ENCODE assay signal across 14 mouse cellular contexts in genomic region chr11:54807669-54808068, GRCm38 (mm10). TPM values are rescaled to one million over a fixed set of nuclear protein-coding genes. Genes with fewer than 3 reads are reported as not detected.
DNase-seq lines count a peak whose midpoint lies in the region; ATAC-seq and TF ChIP-seq lines count a peak whose summit lies in the region.
"Had no signal": no experiment of that assay in that cellular context is flagged by ENCODE, and none has a peak within 500 bp of the region (broad histone marks: within the 10 kb centered on the region; RNA-seq: fewer than 3 reads in every experiment).

No protein-coding gene starts in this region.

- peak; percentile 31 for DNase-seq in lung, postnatal 0 days (ENCODE audit: low spot score)
- no peak for DNase-seq in lung, adult 2 months
- peak; percentile 78 to 84 for DNase-seq in spleen, postnatal 36 days (ENCODE audit: low spot score in 2 of 2)
- DNase-seq in gastrocnemius, adult 18-20 months (ENCODE audit: low spot score), result no peak
- DNase-seq in adrenal gland, postnatal 10 days, result no peak
- DNase-seq in kidney, adult 18-20 months, result no peak
- DNase-seq: adrenal gland, postnatal 36 days; kidney, adult 2 months; layer of hippocampus, postnatal 36 days; lung, embryonic 14.5 days; retina, postnatal 1 day had no signal

- no peak overlapping the region for H3K4me3 ChIP-seq in lung, postnatal 0 days (ENCODE audit: low read depth, low read length)
- H3K4me3 ChIP-seq in lung, adult 2 months (replicated peaks; ENCODE audit: extremely low read depth, low read depth, low read length), result no peak overlapping the region
- peak overlapping the region; percentile 1 for H3K4me3 ChIP-seq in bone marrow, adult 2 months (replicated peaks; ENCODE audit: control insufficient read depth, low read depth, low read length)
- H3K4me3 ChIP-seq: myocyte had no signal

- no peaks in the 10 kb centered on the region for H3K36me3 ChIP-seq in lung, postnatal 0 days (ENCODE audit: insufficient read depth, low read length)

- H3K27me3 ChIP-seq in lung, postnatal 0 days (replicated peaks; ENCODE audit: insufficient read depth, low read length), result no peaks in the 10 kb centered on the region

- 73% methylated on average over 9 of the region's 9 CpGs for WGBS in lung, postnatal 0 days
- 51% methylated on average over 9 of the region's 9 CpGs for WGBS in lung, adult 2 months
- WGBS in bone marrow, adult 2 months, result 4% methylated on average over 9 of the region's 9 CpGs

- no peaks in the 10 kb centered on the region for H3K9me3 ChIP-seq in lung, postnatal 0 days (ENCODE audit: low read length)

- no peaks in the 10 kb centered on the region for H3K4me1 ChIP-seq in lung, postnatal 0 days (ENCODE audit: insufficient read depth, low read depth, low read length)
- peaks cover 9% of the 10 kb centered on the region for H3K4me1 ChIP-seq in lung, adult 2 months (ENCODE audit: control insufficient read depth, insufficient read depth, low read length)
- peaks cover 5% of the 10 kb centered on the region; the same call in 1 of the 2 replicates for H3K4me1 ChIP-seq in bone marrow, adult 2 months (ENCODE audit: control insufficient read depth, insufficient read depth, low read length)

- H3K27ac ChIP-seq in lung, postnatal 0 days (ENCODE audit: low read length), result no peak overlapping the region
- H3K27ac ChIP-seq in bone marrow, adult 2 months (ENCODE audit: control insufficient read depth, insufficient read depth, low read depth, low read length, poor library complexity), result peak overlapping the region; percentile 75

- no peak for TF ChIP-seq POLR2A in lung, adult 2 months (IDR thresholded peaks at IDR 0.05; ENCODE audit: borderline replicate concordance, extremely low read depth, low read depth, low read length)
- no peak for TF ChIP-seq POLR2A in bone marrow, adult 2 months (IDR thresholded peaks at IDR 0.05; ENCODE audit: borderline replicate concordance, control insufficient read depth, low read depth, low read length)

- ATAC-seq in lung, postnatal 0 days, result 0 out of 2 replicates have a peak, but pooled peaks have one; percentile 17
- peak; percentile 96 for ATAC-seq in megakaryocyte, adult 5-6 weeks (ENCODE audit: poor library complexity, severe bottlenecking)

- no peak for TF ChIP-seq EP300 in lung, postnatal 0 days (IDR thresholded peaks at IDR 0.05)

- no peak overlapping the region for H3K4me2 ChIP-seq in lung, postnatal 0 days (replicated peaks; ENCODE audit: low read depth, low read length)
- H3K4me2 ChIP-seq: lung, embryonic 14.5 days had no signal

- no peak overlapping the region for H3K9ac ChIP-seq in lung, postnatal 0 days (replicated peaks; ENCODE audit: low read depth)
- H3K9ac ChIP-seq: lung, embryonic 14.5 days had no signal

- TF ChIP-seq CTCF in lung, postnatal 0 days (IDR thresholded peaks at IDR 0.05), result no peak
- TF ChIP-seq CTCF in lung, adult 2 months (IDR thresholded peaks at IDR 0.05; ENCODE audit: insufficient read depth, low read length), result no peak
- TF ChIP-seq CTCF in bone marrow, adult 2 months (IDR thresholded peaks at IDR 0.05; ENCODE audit: control insufficient read depth, insufficient read depth, low read length), result no peak

RNA-seq across cellular contexts. Expression of gene Cdc42se2, which starts 20.2 kb away (rescaled TPM):
- polyA plus RNA-seq in lung, postnatal 0 days (2015; fragmentation: Nextera tagmentation; extraction: Ambion mirVana), result 56.3 and 62.5 TPM in 2 replicates
- 45.2 and 67.7 TPM in 2 replicates for polyA plus RNA-seq in lung, adult 2 months (2012; rRNA removed)
- 11.3 and 17.9 TPM in 2 replicates for polyA plus RNA-seq in bone marrow, adult 2 months (2011; ENCODE audit: insufficient read depth, insufficient read length, low replicate concordance, missing spikeins)
- 70.3 and 73.9 TPM in 2 replicates for total RNA-seq in megakaryocyte, adult 5-6 weeks (2015)
- total RNA-seq in megakaryocyte, adult 5-6 weeks (2017), result 92.6 and 94.5 TPM in 2 replicates
- total RNA-seq in gastrocnemius, adult 18-20 months (2021), result 10 to 100 TPM; 14.2 to 17.1 TPM
- total RNA-seq in adrenal gland, postnatal 10 days (2021), result 10 to 100 TPM; 24.4 to 27.7 TPM

RNA-seq across cellular contexts. Expression of gene Lyrm7, which starts 53.0 kb away (rescaled TPM):
- polyA plus RNA-seq in lung, postnatal 0 days (2015; fragmentation: Nextera tagmentation; extraction: Ambion mirVana), result 2.3 and 3.1 TPM in 2 replicates
- 0.38 and 0.40 TPM in 2 replicates for polyA plus RNA-seq in lung, adult 2 months (2012; rRNA removed)
- 2.2 and 11.4 TPM in 2 replicates for polyA plus RNA-seq in bone marrow, adult 2 months (2011; ENCODE audit: insufficient read depth, insufficient read length, low replicate concordance, missing spikeins)
- 0.85 and 6.1 TPM in 2 replicates for total RNA-seq in megakaryocyte, adult 5-6 weeks (2015)
- total RNA-seq in megakaryocyte, adult 5-6 weeks (2017), result 5.3 and 14.8 TPM in 2 replicates
- total RNA-seq in gastrocnemius, adult 18-20 months (2021), result 10 to 100 TPM; 18.6 to 19.1 TPM
- total RNA-seq in adrenal gland, postnatal 10 days (2021), result 10 to 100 TPM; 14.5 to 30.3 TPM

RNA-seq across cellular contexts. Expression of gene Hint1, which starts 58.5 kb away (rescaled TPM):
- polyA plus RNA-seq in lung, postnatal 0 days (2015; fragmentation: Nextera tagmentation; extraction: Ambion mirVana), result 500 and 528 TPM in 2 replicates
- 251 and 265 TPM in 2 replicates for polyA plus RNA-seq in lung, adult 2 months (2012; rRNA removed)
- 192 and 249 TPM in 2 replicates for polyA plus RNA-seq in bone marrow, adult 2 months (2011; ENCODE audit: insufficient read depth, insufficient read length, low replicate concordance, missing spikeins)
- 370 and 459 TPM in 2 replicates for total RNA-seq in megakaryocyte, adult 5-6 weeks (2015)
- 411 and 450 TPM in 2 replicates for total RNA-seq in megakaryocyte, adult 5-6 weeks (2017)
- 100 to 1,000 TPM; 192 to 203 TPM for total RNA-seq in gastrocnemius, adult 18-20 months (2021)
- total RNA-seq in adrenal gland, postnatal 10 days (2021), result 100 to 1,000 TPM; 337 to 370 TPM

Comparison
In these comparisons a context has a peak if more than half of its experiments do, and no peak if none do; other contexts are left out.
1. DNase-seq: peak in lung, postnatal 0 days (single experiment) and spleen, postnatal 36 days (2 of 2); none in lung, adult 2 months (single experiment), gastrocnemius, adult 18-20 months (single experiment), adrenal gland, postnatal 10 days (single experiment) and kidney, adult 18-20 months (single experiment).